Mouse (Mus musculus): ENCODE results near the gene Lsm7.

DNA sequence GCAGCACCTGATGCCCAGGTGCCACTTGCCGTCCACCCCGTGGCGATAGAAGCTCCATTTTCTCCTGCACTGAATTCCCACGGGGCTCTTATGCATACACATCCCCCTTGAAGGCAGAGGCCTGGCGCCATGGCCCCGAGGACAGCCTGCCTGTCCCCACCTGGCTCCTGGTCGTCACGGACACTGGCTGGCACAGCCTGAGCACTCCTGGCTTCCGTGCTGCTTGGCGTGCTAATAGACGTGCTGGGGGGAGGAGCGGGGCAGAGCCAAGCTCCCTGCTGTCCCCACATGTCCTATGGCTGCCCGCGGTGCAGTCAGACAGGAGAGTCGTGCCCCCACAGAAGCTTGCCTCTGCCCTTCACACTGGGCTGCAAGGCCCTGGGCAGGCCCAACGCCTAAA, 9.4 kb upstream of the Lsm7 start:
- TF ChIP-seq POLR2A (IDR thresholded peaks at IDR 0.05; ENCODE audit: control insufficient read depth, low read depth, low read length), result no peak
- no peak for TF ChIP-seq CTCF (IDR thresholded peaks at IDR 0.05; ENCODE audit: control insufficient read depth, insufficient read depth, insufficient replicate concordance, low read depth, low read length)

All from testis, adult 2 months (tissue).